Mouse (Mus musculus) olfactory bulb, adult 2 months (tissue): ENCODE results near the gene Prpf4.

Source experiments
- CTCF ChIP-seq: fragments of 200-500 bp; IDR thresholded peaks from 2 replicates; pipeline ENCODE4 v1.5.1; 2012; ENCODE audit warnings: low read depth, mild to moderate bottlenecking, low read length, moderate library complexity; ENCODE audit not compliant: insufficient read depth
- POLR2A ChIP-seq: fragments of 200-500 bp; IDR thresholded peaks from 2 replicates; pipeline ENCODE4 v1.6.1; 2012; ENCODE audit warnings: mild to moderate bottlenecking, low read depth, low read length, moderate library complexity; ENCODE audit not compliant: insufficient read depth

DNA sequence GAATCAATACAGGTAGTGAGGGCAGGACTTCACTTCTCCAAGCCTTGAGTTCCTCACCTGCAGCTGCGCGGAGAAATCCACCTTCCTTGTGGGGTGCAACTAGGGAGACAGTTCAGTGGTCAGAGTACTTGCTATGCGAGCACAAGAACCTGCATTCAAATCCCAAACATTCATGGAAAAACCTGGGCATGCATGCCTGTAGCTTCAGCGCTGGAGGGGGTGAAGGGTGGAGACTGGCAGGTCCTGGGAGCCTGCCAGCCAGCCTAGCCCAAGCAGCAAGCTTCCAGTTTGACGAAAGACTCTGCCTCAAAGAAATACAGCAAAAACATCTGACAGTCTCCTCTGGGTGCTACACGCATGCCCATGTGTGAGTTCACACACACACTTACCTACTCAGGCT, 26.5 kb downstream of the Prpf4 start, which contains the start of gene Rnf183:
- TF ChIP-seq POLR2A (no peak), CTCF (no peak)
